Mouse (Mus musculus) embryonic facial prominence, embryonic 15.5 days (tissue): ENCODE results near the gene Cacna1c. TPM values are rescaled to one million over a fixed set of nuclear protein-coding genes. Genes with fewer than 3 reads are reported as not detected.

Experiments used
- ATAC-seq: fragments of 200-750 bp; cut with Nextera tagmentation; 2 replicates; pipeline ENCODE4 v1.8.0; 2017; ENCODE audit warnings: low read depth, moderate TSS enrichment; ENCODE audit not compliant: insufficient number of reproducible peaks, low FRiP score, low TSS enrichment
- H3K27ac ChIP-seq: fragments of 300-500 bp; sonication (generic); replicated peaks from 2 replicates; pipeline ENCODE4 v1.5.1; 2015; ENCODE audit warnings: mild to moderate bottlenecking, inconsistent platforms
- H3K27me3 ChIP-seq: fragments of 300-500 bp; sonication (generic); 2 replicates; pipeline ENCODE4 v1.6.1; 2015; ENCODE audit warnings: inconsistent platforms
- H3K36me3 ChIP-seq: fragments of 300-500 bp; sonication (generic); 2 replicates; pipeline ENCODE4 v1.6.1; 2015; ENCODE audit warnings: mild to moderate bottlenecking, inconsistent platforms
- H3K4me1 ChIP-seq: fragments of 300-500 bp; sonication (generic); 2 replicates; pipeline ENCODE4 v1.6.1; 2015; ENCODE audit warnings: inconsistent platforms
- H3K4me2 ChIP-seq: fragments of 300-500 bp; sonication (generic); replicated peaks from 2 replicates; pipeline ENCODE4 v1.6.1; 2015; ENCODE audit warnings: mild to moderate bottlenecking, inconsistent platforms
- H3K4me3 ChIP-seq: fragments of 300-500 bp; sonication (generic); replicated peaks from 2 replicates; pipeline ENCODE4 v1.5.1; 2015; ENCODE audit warnings: mild to moderate bottlenecking, inconsistent platforms
- H3K9ac ChIP-seq: fragments of 300-500 bp; sonication (generic); 2 replicates; pipeline ENCODE4 v1.6.1; 2015; ENCODE audit warnings: inconsistent platforms
- H3K9me3 ChIP-seq: fragments of 300-500 bp; sonication (generic); replicated peaks from 2 replicates; pipeline ENCODE4 v1.6.1; 2016; ENCODE audit warnings: inconsistent platforms
- WGBS: fragments of 180-500 bp; shearing (Covaris S2); methylation state at CpG from one replicate; pipeline ENCODE4 v1.1.7; 2015; 5-methylcytosine and 5-hydroxymethylcytosine counted together
- polyA plus RNA-seq: library from polyadenylated mRNA; unstranded; fragments of >200 nt; fragmentation: Nextera tagmentation; extraction: Ambion mirVana; gene quantifications from 2 replicates; pipeline ENCODE4 v1.2.1, GENCODE M21; 2015

The Cacna1c gene
- polyA plus RNA-seq, 1 experiment from 2014 or later, result 5.0 TPM

DNA sequence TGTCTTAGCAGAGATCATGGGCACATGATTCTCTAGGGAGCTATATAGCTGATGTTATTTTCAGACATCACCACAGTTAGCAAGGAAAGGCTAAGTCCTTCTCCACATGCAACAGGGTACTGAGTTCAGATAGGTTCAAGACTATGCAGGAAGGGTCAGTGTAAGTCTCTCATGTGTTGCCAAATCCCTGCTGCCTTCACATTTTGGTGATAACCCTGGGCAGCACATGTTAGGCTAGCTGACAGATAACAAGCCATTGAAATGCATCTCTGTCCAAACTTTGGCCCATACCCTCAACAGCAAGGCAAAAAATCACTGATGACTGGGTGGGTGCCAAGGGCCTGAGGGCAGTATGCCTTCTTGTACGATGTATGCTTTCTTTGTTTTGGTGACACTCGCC, 161.3 kb downstream of the Cacna1c start:
- no peak for ATAC-seq
- Histone ChIP-seq H3K4me2 (no peak overlapping the region), H3K9ac (no peak overlapping the region), H3K27ac (no peak overlapping the region), H3K36me3 (no peaks in the 10 kb centered on the region), H3K9me3 (no peaks in the 10 kb centered on the region), H3K4me1 (peaks cover 23% of the 10 kb centered on the region; the same call in 1 of the 2 replicates), H3K4me3 (no peak overlapping the region), H3K27me3 (no peaks in the 10 kb centered on the region)
- 78% methylated on average over 2 of the region's 2 CpGs for WGBS

DNA sequence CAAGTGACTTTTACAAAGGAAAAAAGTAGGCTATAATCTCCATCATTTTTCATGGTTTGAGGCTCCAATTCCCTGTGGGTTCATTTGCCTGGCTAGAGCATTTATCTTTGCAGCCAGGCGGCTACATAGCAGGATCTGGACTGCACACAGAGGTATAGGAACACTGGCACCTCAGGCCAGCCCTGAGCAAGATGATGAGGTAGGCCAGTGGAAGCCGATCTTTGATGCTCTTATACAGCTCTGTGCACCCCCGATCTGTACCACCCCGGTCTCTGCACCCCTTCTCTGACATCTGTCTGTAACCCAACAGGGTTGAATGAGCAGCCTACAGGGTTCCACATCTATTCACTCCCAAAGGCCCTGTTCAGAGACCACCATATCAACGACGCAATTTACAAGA, 168.3 kb downstream of the Cacna1c start:
- Histone ChIP-seq H3K27ac (no peak overlapping the region), H3K9me3 (no peaks in the 10 kb centered on the region)
- WGBS, result 67% methylated on average over 6 of the region's 6 CpGs

DNA sequence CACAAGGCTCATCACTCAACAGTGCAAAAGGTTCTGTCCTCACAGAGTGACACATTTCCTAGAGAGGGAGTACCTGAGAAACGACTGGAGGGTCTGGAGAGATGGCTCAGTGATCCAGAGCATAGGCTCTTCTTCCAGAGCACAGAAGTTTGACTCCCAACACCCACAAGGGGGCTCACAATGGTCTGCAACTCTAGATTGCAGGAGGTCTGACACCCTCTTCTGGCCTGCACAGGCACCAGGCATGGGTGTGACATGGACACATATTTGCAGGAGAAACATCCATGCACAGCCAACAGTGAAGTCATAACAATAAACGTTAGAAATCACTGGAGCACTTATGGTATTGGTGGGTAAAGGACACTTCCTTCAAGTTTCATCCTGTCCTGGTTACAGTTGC, 173.4 kb downstream of the Cacna1c start:
- Histone ChIP-seq H3K36me3 (no peaks in the 10 kb centered on the region), H3K27me3 (no peaks in the 10 kb centered on the region), H3K4me2 (no peak overlapping the region), H3K4me1 (peaks cover 25% of the 10 kb centered on the region), H3K27ac (no peak overlapping the region), H3K9ac (no peak overlapping the region), H3K9me3 (no peaks in the 10 kb centered on the region), H3K4me3 (no peak overlapping the region)
- ATAC-seq, result no peak
- WGBS, result 73% methylated on average over 2 of the region's 2 CpGs

More for the DNA sequence above, 168.3 kb downstream of the Cacna1c start:
- Histone ChIP-seq H3K4me3 (no peak overlapping the region), H3K9ac (no peak overlapping the region), H3K4me2 (no peak overlapping the region), H3K36me3 (no peaks in the 10 kb centered on the region), H3K27me3 (no peaks in the 10 kb centered on the region), H3K4me1 (0 out of 2 replicates have a peak, but pooled peaks cover 3% of the 10 kb centered on the region)
- ATAC-seq, result no peak

DNA sequence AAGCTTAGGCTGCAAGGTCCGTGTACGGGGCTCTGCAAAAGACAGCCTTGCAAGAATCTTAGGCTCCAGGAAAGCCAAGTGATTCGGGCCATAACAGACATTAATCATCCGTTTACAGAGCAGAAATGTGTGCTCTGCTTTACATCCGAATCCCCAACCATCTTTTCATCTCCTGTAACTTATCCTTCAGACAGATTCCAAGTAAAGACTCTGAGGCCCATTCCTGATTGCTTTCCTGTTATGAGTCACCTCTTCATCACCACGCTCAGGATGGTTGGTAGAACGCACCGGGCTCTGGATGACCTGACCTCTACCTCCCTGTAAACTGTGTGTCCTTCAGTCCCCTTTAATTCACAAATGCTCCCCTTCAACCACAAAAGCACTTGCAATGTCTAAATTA, 175.0 kb downstream of the Cacna1c start:
- no peaks in the 10 kb centered on the region for H3K9me3 ChIP-seq
- H3K4me1 ChIP-seq, result peaks cover 30% of the 10 kb centered on the region
- no peak overlapping the region for H3K27ac ChIP-seq
- no peak overlapping the region for H3K4me3 ChIP-seq
- no peak for ATAC-seq
- H3K9ac ChIP-seq, result no peak overlapping the region
- no peaks in the 10 kb centered on the region for H3K27me3 ChIP-seq
- no peak overlapping the region for H3K4me2 ChIP-seq
- no peaks in the 10 kb centered on the region for H3K36me3 ChIP-seq
- WGBS, result 66% methylated on average over 8 of the region's 8 CpGs

DNA sequence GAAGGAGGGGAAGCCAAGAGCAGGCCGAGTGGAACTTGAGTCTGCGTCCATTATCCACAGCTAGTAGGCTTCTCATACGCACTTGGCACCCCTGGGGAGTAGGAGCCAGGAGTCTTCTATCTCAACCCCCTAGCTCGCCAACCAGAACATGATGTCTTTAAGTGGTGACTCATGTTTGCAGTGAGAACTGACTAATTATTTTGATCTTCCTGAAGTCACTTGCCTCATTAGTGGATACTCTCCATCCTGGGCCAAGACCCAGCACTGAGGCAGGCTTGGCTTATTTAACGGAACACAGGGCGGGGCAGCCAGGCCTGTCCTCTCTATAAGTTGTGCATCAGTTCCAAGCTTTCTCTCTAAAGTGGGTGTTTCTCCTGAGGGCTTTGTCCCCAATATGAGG, 177.3 kb downstream of the Cacna1c start:
- H3K9ac ChIP-seq, result no peak overlapping the region
- ATAC-seq, result no peak
- no peaks in the 10 kb centered on the region for H3K9me3 ChIP-seq
- peaks cover 37% of the 10 kb centered on the region for H3K4me1 ChIP-seq
- no peak overlapping the region for H3K4me2 ChIP-seq
- WGBS, result 87% methylated on average over 6 of the region's 6 CpGs
- H3K36me3 ChIP-seq, result no peaks in the 10 kb centered on the region
- H3K27me3 ChIP-seq, result no peaks in the 10 kb centered on the region
- no peak overlapping the region for H3K4me3 ChIP-seq
- H3K27ac ChIP-seq, result no peak overlapping the region

DNA sequence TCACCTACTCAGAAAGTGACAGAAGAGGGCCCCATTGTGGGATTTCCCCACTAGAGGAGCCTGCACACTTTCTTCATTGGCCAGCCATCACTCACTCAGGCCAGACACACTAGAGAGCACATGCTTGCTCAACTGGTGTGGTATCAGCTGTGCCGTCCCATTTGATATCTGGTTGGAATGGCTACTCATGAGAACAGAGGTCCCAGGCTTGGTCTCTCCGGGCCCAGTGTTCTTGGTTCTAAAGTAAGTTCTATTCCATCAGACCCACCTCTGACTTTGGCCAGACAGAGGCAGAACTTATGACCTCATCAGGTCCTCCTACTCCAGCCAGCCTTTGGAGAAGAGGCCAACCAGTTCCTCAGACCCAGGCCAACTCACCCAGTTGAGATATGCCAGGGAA, 178.0 kb downstream of the Cacna1c start:
- Histone ChIP-seq H3K4me2 (no peak overlapping the region), H3K4me1 (peaks cover 37% of the 10 kb centered on the region), H3K27ac (no peak overlapping the region), H3K27me3 (no peaks in the 10 kb centered on the region), H3K9me3 (no peaks in the 10 kb centered on the region), H3K4me3 (no peak overlapping the region), H3K36me3 (no peaks in the 10 kb centered on the region), H3K9ac (no peak overlapping the region)
- ATAC-seq, result no peak
- 83% methylated on average over 2 of the region's 2 CpGs for WGBS

DNA sequence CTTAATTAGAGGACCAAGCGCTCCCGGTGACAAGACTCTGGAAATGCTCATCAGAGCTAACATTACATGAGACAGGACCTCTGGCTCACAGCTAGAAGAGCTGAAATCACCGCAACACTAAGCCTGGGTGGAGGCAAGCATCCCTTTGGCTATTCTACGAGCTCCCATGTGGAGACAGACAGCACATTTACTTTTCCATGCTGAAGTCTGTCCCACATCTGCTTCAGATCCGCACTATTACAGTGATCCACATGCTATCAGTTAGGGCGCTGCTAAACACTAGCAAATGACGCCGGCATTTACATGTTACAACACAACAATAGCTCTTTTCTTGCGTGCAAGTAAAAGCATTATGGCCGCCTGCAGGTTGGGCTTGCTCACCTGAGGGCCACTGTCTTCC, 178.7 kb downstream of the Cacna1c start:
- Histone ChIP-seq H3K27me3 (no peaks in the 10 kb centered on the region), H3K4me1 (peaks cover 37% of the 10 kb centered on the region), H3K4me3 (no peak overlapping the region), H3K36me3 (no peaks in the 10 kb centered on the region), H3K9me3 (no peaks in the 10 kb centered on the region), H3K9ac (no peak overlapping the region), H3K4me2 (no peak overlapping the region), H3K27ac (0 out of 2 replicates have a peak overlapping the region, but pooled peaks have one; percentile 17)
- no peak for ATAC-seq
- 40% methylated on average over 10 of the region's 10 CpGs for WGBS

DNA sequence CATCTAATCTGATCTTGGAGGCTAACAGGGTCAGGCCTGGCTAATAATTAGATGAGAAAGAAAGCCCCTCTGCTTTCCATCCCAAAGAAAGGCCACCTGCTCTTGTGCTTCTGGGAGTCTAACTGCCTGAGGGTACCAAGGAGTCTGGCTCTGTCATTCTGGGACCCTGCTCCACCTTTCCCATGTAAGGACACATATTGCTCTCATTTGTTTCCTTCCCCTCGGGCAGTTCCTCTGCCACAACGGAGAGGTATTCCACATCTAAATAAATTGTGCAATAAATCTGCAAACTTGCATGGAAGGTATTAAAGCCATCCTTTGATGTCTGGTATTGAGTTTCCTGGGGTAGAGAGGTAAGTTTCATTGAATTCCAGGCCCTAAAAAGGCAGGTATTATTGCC, 180.9 kb downstream of the Cacna1c start:
- Histone ChIP-seq H3K4me2 (no peak overlapping the region), H3K9ac (no peak overlapping the region), H3K4me1 (peaks cover 35% of the 10 kb centered on the region), H3K36me3 (no peaks in the 10 kb centered on the region), H3K9me3 (no peaks in the 10 kb centered on the region), H3K4me3 (no peak overlapping the region), H3K27me3 (no peaks in the 10 kb centered on the region), H3K27ac (no peak overlapping the region)
- 17% methylated on average over 2 of the region's 2 CpGs for WGBS
- ATAC-seq, result no peak

DNA sequence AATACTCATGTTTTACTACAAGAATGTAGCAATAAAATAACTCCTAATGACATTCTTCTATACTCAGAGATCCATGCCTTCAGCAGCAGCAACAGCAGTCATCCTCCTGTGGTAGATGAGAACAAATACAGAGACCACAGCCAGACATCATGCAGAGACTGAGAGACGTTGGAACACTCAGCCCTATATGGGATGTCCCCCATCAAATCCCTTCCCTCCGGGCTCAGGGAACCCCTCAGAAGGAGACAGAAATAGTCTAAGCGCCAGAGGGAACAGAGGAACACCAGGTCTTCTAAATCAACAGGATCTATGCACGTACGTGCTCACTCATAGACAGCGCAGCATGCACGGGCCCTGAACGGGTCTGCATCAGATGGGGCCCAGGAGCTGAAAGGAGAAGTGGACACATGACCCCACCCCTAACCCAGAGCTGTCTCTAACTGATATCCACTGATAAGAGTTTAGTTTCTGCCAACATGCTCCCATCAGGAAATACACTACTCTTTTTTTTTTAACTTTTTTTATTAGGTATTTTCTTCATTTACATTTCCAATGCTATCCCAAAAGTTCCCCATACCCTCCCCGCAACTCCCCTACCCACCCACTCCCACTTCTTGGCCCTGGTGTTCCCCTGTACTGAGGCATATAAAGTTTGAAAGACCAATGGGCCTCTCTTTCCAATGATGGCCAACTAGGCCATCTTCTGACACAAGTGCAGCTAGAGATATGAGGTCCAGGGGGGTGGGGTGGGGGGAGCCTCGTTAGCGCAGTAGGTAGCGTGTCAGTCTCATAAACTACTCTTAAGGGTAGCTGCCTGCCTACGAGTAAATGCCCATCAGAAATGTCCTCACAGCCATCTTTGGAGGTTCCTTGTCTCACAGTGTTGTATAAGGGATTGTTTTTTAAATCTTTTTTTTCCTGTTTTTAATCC, 182.8 kb downstream of the Cacna1c start:
- no peak overlapping the region for H3K4me3 ChIP-seq
- 88% methylated on average over 13 of the region's 13 CpGs for WGBS
- no peak overlapping the region for H3K4me2 ChIP-seq
- ATAC-seq, result no peak
- peaks cover 37% of the 10 kb centered on the region for H3K4me1 ChIP-seq
- H3K27me3 ChIP-seq, result no peaks in the 10 kb centered on the region
- no peak overlapping the region for H3K27ac ChIP-seq
- no peaks in the 10 kb centered on the region for H3K36me3 ChIP-seq
- H3K9ac ChIP-seq, result no peak overlapping the region
- H3K9me3 ChIP-seq, result no peaks in the 10 kb centered on the region

DNA sequence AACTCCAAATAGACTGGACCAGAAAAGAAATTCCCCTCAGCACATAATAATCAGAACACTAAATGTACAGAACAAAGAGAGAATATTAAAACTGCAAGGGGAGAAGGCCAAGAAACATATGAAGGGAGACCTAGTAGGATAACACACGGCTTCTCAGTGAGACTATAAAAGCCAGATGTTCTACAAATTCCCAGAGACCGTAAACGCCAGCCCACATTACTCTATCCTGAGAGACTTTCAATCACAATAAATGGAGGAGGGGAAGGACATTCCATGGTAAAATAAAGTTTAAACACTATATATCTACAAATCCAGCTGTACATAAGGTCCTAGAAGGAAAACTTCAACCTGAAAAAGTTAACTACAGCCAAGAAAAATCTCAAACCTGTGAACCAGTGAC, 185.3 kb downstream of the Cacna1c start:
- Histone ChIP-seq H3K4me2 (no peak overlapping the region), H3K36me3 (no peaks in the 10 kb centered on the region), H3K9me3 (no peaks in the 10 kb centered on the region), H3K27ac (no peak overlapping the region), H3K4me1 (peaks cover 21% of the 10 kb centered on the region), H3K4me3 (no peak overlapping the region), H3K9ac (no peak overlapping the region), H3K27me3 (no peaks in the 10 kb centered on the region)
- WGBS, result 34% methylated on average over 3 of the region's 3 CpGs
- ATAC-seq, result 0 out of 2 replicates have a peak, but pooled peaks have one; percentile 47

DNA sequence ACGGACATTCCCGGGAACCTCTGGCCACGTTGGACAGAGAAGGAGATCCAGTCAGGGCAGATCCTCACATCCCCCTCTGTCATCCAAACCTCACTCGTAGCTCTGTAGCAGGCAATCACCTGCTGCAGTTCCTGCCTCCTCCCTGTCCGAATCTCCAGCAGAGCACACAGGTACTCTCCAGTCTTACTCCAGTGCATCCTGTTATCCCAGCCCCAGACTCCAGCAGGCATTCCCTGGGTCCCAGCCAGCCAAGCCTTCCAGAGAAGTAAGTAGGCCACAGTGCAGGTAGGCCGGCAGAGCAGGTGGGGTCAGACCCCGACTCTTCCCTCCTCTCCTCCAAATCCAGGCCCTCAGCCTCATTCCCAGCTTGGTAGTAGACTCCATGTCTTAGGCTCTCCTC, 186.7 kb downstream of the Cacna1c start:
- ATAC-seq, result no peak

More for the DNA sequence above, 186.7 kb downstream of the Cacna1c start:
- H3K36me3 ChIP-seq, result no peaks in the 10 kb centered on the region
- no peak overlapping the region for H3K4me2 ChIP-seq
- 68% methylated on average over 7 of the region's 7 CpGs for WGBS
- H3K4me1 ChIP-seq, result peaks cover 15% of the 10 kb centered on the region
- H3K4me3 ChIP-seq, result no peak overlapping the region
- H3K9ac ChIP-seq, result no peak overlapping the region
- H3K27me3 ChIP-seq, result no peaks in the 10 kb centered on the region
- no peaks in the 10 kb centered on the region for H3K9me3 ChIP-seq
- H3K27ac ChIP-seq, result no peak overlapping the region
